Mouse (Mus musculus): Measurements from ENCODE around the gene Itgb4.

DNA sequence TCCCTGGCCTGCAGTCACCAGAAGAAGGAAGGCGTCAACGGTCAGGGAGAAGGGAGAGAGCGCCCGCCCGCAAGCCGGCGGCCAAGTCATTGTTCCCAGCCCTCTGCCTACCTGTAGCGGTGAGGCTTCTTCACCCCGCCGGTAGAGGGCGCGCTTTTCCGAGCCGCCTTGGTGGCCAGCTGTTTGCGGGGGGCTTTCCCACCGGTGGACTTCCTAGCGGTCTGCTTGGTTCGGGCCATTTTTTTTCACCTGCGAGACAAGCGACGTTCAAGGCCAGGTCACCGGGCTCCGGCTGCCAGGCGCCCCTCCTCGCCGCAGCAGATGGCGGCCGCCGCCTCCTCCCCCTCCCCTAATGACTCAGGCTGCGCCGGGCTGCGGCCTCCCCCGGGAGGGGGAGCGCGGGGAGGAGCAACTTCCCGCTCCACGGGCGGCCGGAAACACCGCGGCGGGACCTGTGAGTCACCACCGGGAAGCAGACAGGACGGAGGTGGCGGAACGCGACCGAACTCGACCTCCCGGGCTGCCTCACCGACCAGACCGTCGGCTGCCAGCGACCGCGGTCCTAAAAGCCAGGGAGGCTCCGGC is 49.4 kb downstream of the Itgb4 start:
- TF ChIP-seq CTCF (IDR thresholded peaks at IDR 0.05; ENCODE audit: control insufficient read depth, insufficient read depth, insufficient read length) (peak; percentile 68), USF1 (IDR thresholded peaks at IDR 0.05; ENCODE audit: low read depth) (no peak)
